Mouse (Mus musculus): ENCODE measurements at regions not wholly inside any gene's neighbourhood (a gene's known extent, or its start where the extent isn't known, plus 50 kb on each side); places are given as distances from the start of the nearest gene placed in this dataset.

DNA sequence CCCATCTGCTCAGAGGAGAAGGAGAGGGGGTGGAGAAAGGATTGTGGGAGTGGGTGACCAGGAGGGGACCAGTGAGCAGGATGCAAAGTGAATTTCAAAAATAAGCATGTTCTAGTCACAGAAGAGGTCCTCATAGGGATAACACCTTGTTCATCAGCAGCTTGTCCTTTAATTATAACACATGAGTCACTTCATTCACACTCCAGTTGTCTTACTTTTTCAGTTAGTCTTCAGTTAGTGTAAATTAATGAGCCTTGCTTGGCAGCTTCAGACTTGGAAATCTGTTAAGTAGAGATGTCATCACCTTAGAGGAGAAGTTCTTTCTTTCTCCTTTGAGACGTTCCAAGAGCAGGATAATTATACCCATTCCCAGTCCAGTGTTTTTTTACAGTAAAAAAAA lies 332.3 kb downstream of the Xpnpep1 start:
- Histone ChIP-seq H3K4me2 (replicated peaks) (no peak overlapping the region), H3K9ac (replicated peaks) (no peak overlapping the region), H3K27ac (replicated peaks) (no peak overlapping the region), H3K4me1 (no peaks in the 10 kb centered on the region), H3K4me3 (no peak overlapping the region), H3K27me3 (no peaks in the 10 kb centered on the region), H3K36me3 (no peaks in the 10 kb centered on the region), H3K9me3 (no peaks in the 10 kb centered on the region)
- ATAC-seq (ENCODE audit: low FRiP score, low read depth): no peak
- 75% methylated on average over 1 of the region's 1 CpGs for WGBS

DNA sequence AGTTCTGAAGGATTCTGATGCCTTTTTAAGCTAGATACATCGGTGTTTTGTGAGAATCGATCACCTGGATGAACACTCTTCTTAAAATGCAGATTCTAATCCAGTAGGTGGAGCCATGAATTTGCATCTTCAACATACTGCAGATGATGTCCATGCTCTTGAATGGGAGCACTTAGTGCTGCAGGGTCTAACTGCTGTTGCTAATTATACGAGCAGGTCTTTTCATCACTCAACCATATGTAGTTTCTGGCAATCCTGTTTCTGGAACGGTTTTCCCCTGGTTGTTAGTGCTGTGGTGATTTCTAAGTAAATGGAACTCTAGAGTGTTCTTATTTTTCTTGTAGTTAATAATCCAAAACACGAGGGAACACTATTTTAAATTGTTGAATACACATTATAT lies 379.0 kb downstream of the Xpnpep1 start:
- H3K4me3 ChIP-seq: no peak overlapping the region
- WGBS: 79% methylated on average over 5 of the region's 5 CpGs
- ATAC-seq (ENCODE audit: low FRiP score, low read depth): no peak
- no peaks in the 10 kb centered on the region for H3K4me1 ChIP-seq
- H3K27me3 ChIP-seq: no peaks in the 10 kb centered on the region
- H3K9ac ChIP-seq (replicated peaks): no peak overlapping the region
- no peaks in the 10 kb centered on the region for H3K36me3 ChIP-seq
- no peak overlapping the region for H3K4me2 ChIP-seq (replicated peaks)
- no peak overlapping the region for H3K27ac ChIP-seq (replicated peaks)
- H3K9me3 ChIP-seq: no peaks in the 10 kb centered on the region

DNA sequence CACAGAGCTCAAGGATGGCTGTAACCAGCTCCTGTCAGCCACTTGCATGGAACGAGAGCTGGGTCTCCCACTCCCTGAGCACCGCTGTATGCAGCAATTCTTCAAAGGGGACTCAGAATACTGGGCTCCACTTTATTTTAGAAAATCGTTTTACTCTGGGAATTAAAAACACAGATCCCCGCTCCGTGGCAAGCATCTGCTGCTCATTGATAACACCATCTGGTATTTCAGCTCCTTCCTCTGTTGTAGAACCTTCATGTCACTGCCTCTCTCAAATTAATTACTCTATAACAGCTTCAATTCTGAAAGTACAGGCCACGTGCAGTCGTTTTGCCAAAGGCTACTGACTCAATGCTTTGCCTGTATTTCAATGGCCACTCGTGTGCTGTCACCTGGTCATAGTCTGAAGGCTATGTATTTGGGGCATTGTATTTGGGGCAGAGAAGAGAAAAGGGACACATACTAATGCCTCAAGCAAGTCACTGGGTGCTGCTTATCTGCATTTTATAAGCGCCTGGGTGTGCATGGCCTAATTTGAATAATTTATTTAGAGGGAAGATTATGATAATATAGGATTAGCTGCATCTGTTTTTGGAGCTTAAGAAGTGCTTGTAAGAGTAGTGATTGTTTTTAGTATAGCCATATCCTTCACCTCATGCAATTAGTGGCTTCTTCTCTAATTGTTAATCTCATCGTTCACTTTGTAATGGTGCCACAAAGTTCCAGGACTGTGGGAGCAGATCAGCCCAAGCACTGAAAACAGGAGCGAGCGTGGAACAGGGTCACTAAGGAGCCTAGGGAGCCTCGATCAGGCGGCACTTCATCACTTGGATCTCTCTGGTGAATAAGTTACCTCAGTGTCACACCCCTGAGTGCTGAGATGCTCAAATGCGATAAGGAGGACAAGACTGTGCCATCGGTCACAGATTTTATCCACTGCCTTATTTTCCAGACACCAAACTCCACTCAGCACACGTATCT lies 383.3 kb downstream of the Ins1 start:
- Histone ChIP-seq H3K27ac (replicated peaks) (peak overlapping the region; percentile 69), H3K4me2 (replicated peaks) (no peak overlapping the region), H3K9me3 (no peaks in the 10 kb centered on the region), H3K4me3 (no peak overlapping the region), H3K36me3 (no peaks in the 10 kb centered on the region), H3K4me1 (peaks cover 14% of the 10 kb centered on the region), H3K9ac (replicated peaks) (no peak overlapping the region), H3K27me3 (no peaks in the 10 kb centered on the region)
- 43% methylated on average over 17 of the region's 17 CpGs for WGBS
- peak; percentile 88 for ATAC-seq (ENCODE audit: low FRiP score, low read depth)

DNA sequence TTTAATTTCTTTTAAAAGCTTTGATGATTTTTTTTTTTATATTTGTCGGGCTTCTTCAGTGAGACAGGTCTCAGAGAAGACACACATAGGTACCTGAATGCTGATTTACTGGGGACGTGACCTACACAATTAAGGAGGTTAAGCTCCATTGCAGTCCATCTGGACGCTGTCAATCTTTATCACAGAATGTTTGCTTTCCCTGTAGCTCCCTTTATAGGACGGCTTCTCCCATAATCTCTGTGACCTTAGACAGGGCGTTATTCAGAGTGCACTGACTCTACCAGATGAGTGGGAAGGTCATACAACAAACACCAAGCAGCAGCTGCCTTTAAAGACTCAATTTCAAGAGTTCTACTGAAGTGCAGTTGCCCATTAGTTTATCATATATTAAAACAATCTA lies 376.1 kb downstream of the Ins1 start:
- Histone ChIP-seq H3K4me2 (replicated peaks) (no peak overlapping the region), H3K27me3 (no peaks in the 10 kb centered on the region), H3K36me3 (no peaks in the 10 kb centered on the region), H3K4me1 (no peaks in the 10 kb centered on the region), H3K4me3 (no peak overlapping the region), H3K27ac (replicated peaks) (no peak overlapping the region), H3K9ac (replicated peaks) (no peak overlapping the region), H3K9me3 (no peaks in the 10 kb centered on the region)
- WGBS: 41% methylated on average over 5 of the region's 5 CpGs
- no peak for ATAC-seq (ENCODE audit: low FRiP score, low read depth)

DNA sequence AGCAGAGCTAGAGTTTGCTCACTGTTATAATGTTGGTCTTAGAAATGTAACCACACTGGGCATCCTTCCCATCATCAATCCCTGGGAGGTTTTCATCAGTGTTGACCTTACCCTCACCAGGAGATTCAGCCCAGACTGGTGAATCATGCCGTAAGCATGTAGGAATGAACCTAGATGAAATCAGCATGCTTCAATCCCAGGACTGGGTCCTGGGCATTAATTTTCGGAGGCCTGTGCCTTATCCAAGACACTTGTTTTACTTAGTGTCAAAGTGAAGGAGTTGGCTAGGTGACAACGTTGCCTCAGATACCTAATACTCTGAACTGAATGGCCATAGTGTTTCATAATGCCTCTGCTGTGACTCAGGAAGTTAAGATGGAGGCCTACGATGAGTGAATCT lies 368.4 kb downstream of the Ins1 start:
- Histone ChIP-seq H3K27me3 (no peaks in the 10 kb centered on the region), H3K9ac (replicated peaks) (no peak overlapping the region), H3K9me3 (no peaks in the 10 kb centered on the region), H3K36me3 (no peaks in the 10 kb centered on the region), H3K4me3 (no peak overlapping the region), H3K4me2 (replicated peaks) (no peak overlapping the region), H3K27ac (replicated peaks) (no peak overlapping the region), H3K4me1 (no peaks in the 10 kb centered on the region)
- WGBS: 86% methylated on average over 4 of the region's 4 CpGs
- ATAC-seq (ENCODE audit: low FRiP score, low read depth): no peak

DNA sequence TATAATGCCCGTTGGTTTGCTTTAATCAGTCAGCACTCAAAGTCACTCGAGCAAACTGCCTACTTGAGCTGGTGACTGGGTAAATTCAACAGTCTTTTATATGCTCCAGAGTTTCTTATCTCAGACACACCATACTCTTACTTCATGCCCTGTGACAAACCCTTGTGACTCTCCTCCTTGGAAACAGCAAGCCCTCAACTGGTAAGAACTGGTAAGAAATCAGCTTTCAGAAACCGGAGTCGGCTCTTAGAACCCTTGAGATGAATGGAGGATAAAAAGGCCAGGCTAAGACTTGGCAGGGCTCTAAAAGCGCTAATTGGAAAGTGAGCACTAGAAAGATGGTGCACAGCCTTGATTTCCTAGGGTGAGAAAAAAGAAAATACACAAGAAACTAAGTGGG lies 360.2 kb downstream of the Ins1 start:
- Histone ChIP-seq H3K27ac (replicated peaks) (no peak overlapping the region), H3K36me3 (no peaks in the 10 kb centered on the region), H3K9ac (replicated peaks) (no peak overlapping the region), H3K4me3 (no peak overlapping the region), H3K27me3 (no peaks in the 10 kb centered on the region), H3K4me1 (no peaks in the 10 kb centered on the region), H3K9me3 (no peaks in the 10 kb centered on the region), H3K4me2 (replicated peaks) (no peak overlapping the region)
- WGBS: 77% methylated on average over 5 of the region's 5 CpGs
- ATAC-seq (ENCODE audit: low FRiP score, low read depth): no peak

DNA sequence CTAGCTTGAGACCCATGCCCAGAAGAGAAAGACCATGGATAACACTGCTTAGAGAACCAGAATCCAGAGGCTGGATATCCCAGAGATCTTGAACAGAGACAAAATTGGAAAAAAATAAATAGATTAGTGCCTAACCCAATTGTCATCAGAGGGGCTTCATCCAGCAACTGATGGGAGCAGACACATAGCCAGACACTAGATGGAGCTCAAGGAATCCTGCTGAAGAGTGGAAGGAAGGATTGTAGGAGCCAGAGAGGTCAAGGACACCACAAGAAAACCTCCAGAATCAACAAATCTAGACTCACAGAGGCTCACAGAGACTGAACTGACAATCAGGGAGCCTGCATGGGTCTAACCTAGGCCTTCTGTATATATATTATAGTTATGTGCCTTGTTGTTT lies 359.4 kb downstream of the Ins1 start:
- H3K9me3 ChIP-seq: no peaks in the 10 kb centered on the region
- no peak overlapping the region for H3K4me3 ChIP-seq
- H3K4me1 ChIP-seq: no peaks in the 10 kb centered on the region
- H3K36me3 ChIP-seq: no peaks in the 10 kb centered on the region
- no peak overlapping the region for H3K9ac ChIP-seq (replicated peaks)
- H3K27ac ChIP-seq (replicated peaks): no peak overlapping the region
- H3K27me3 ChIP-seq: no peaks in the 10 kb centered on the region
- H3K4me2 ChIP-seq (replicated peaks): no peak overlapping the region
- no peak for ATAC-seq (ENCODE audit: low FRiP score, low read depth)

DNA sequence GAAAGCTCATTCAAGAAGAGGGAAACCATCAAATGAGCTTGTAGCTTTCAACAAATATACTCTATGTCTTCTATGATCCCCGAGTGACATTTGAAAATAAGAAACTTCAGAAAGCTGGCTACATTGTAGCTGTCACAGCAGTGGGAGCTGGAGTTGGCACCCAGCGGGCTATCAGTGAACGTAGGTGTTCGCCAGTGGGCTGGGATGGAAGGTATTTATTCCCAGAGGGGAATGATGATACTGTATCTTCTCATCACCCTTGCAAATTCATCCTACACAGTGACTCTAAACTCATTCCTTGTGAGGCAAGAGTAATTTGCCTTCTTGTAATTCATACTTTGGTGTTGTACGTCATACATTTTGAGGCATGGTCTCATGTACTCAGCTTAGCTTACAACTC lies 349.3 kb downstream of the Ins1 start:
- H3K4me2 ChIP-seq (replicated peaks): no peak overlapping the region
- no peaks in the 10 kb centered on the region for H3K9me3 ChIP-seq
- no peaks in the 10 kb centered on the region for H3K36me3 ChIP-seq
- H3K4me3 ChIP-seq: no peak overlapping the region
- no peaks in the 10 kb centered on the region for H3K4me1 ChIP-seq
- ATAC-seq (ENCODE audit: low FRiP score, low read depth): no peak
- 89% methylated on average over 5 of the region's 5 CpGs for WGBS
- no peak overlapping the region for H3K9ac ChIP-seq (replicated peaks)
- H3K27ac ChIP-seq (replicated peaks): no peak overlapping the region
- no peaks in the 10 kb centered on the region for H3K27me3 ChIP-seq

DNA sequence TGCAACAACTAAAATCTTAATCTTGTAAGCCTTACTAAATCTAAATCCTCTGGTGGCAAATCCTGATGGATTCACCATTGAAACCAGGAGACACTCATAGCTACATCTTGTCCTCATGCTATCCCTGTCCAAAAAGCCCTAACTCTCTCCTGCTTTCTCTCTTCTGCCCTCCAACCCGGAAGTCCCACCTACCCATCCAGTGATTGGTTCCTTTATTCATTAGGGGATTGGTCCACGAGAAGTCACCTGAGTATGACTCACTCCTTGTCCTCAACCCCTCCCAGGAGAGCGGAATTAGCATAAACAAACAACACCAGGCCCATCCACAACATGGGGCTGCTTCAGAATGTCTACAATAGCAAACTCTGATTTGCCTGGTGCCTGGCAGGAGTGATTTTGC lies 342.8 kb downstream of the Ins1 start:
- no peak for ATAC-seq (ENCODE audit: low FRiP score, low read depth)
- H3K27ac ChIP-seq (replicated peaks): no peak overlapping the region
- H3K27me3 ChIP-seq: no peaks in the 10 kb centered on the region
- no peaks in the 10 kb centered on the region for H3K4me1 ChIP-seq
- H3K4me2 ChIP-seq (replicated peaks): no peak overlapping the region
- H3K9me3 ChIP-seq: no peaks in the 10 kb centered on the region
- no peaks in the 10 kb centered on the region for H3K36me3 ChIP-seq
- WGBS: 68% methylated on average over 3 of the region's 3 CpGs
- no peak overlapping the region for H3K4me3 ChIP-seq
- no peak overlapping the region for H3K9ac ChIP-seq (replicated peaks)

DNA sequence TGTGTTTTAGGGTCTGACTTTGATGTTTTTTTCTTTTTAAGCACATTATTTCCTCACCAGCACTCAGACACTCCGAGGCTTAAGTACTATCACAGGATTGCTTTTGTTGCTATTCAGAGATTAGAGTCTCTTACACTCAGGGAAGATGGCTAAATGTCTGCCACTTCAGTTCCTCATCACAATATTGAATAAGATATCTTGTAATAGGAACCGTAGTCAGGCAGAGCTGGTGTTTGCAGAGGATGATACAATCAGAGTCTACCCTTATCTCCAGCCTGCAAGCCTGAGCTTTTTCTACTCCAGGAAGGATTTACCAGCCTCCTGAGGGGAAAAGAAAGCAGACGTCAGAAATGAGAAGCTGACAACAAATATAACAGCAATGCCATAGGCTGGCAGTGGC lies 336.3 kb downstream of the Ins1 start:
- Histone ChIP-seq H3K4me3 (no peak overlapping the region), H3K9me3 (no peaks in the 10 kb centered on the region), H3K36me3 (no peaks in the 10 kb centered on the region), H3K9ac (replicated peaks) (no peak overlapping the region), H3K27ac (replicated peaks) (no peak overlapping the region), H3K4me1 (no peaks in the 10 kb centered on the region), H3K27me3 (no peaks in the 10 kb centered on the region), H3K4me2 (replicated peaks) (no peak overlapping the region)
- 3% methylated on average over 3 of the region's 3 CpGs for WGBS
- ATAC-seq (ENCODE audit: low FRiP score, low read depth): peak; percentile 60

DNA sequence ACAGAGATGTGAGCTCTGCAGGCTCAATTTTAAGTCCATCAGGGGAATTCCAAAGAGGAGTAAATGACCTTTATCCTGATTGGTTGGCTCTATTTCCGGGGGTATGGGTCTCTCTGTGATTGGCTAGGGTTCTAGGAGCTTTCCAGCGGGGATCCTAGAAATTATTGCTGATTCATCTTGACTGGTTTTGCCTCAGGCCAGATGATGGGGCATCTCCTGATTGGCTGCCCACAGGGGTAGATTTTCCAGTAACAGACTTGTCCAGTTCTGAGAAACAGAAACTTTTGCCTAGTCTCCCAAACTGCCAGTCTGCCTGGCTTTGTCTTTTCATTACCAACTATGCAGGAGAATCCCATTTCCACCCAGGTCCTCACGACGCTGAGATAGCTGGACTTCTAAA lies 301.3 kb downstream of the Ins1 start:
- Histone ChIP-seq H3K4me2 (replicated peaks) (no peak overlapping the region), H3K27ac (replicated peaks) (no peak overlapping the region), H3K36me3 (no peaks in the 10 kb centered on the region), H3K9me3 (no peaks in the 10 kb centered on the region), H3K4me1 (no peaks in the 10 kb centered on the region), H3K9ac (replicated peaks) (no peak overlapping the region), H3K27me3 (no peaks in the 10 kb centered on the region), H3K4me3 (no peak overlapping the region)
- 86% methylated on average over 4 of the region's 4 CpGs for WGBS
- ATAC-seq (ENCODE audit: low FRiP score, low read depth): no peak

DNA sequence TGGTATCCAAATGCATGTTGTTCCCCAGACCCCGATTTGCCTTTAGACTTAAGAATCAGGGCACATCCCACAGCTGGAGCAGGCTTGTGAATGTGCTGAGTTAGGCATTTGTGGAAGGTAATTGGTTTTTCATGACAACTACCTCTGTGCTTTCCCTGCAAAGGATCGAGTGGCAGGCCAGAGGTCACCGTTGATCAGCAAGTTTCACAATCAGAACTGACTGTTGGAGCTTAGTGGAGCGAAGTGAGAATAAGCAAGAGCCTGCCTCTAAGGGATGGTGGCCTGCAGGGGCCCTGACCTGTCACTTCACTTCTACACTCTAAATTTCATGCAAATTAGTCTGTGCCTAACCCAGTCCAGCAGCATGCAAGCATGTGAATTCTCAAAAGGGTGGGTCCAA lies 270.7 kb downstream of the Ins1 start:
- no peak overlapping the region for H3K9ac ChIP-seq (replicated peaks)
- no peaks in the 10 kb centered on the region for H3K36me3 ChIP-seq
- H3K4me1 ChIP-seq: no peaks in the 10 kb centered on the region
- peak; percentile 12; the same call in 1 of the 2 replicates for ATAC-seq (ENCODE audit: low FRiP score, low read depth)
- no peaks in the 10 kb centered on the region for H3K27me3 ChIP-seq
- no peak overlapping the region for H3K4me2 ChIP-seq (replicated peaks)
- WGBS: 18% methylated on average over 4 of the region's 4 CpGs
- H3K4me3 ChIP-seq: no peak overlapping the region
- H3K9me3 ChIP-seq: no peaks in the 10 kb centered on the region
- no peak overlapping the region for H3K27ac ChIP-seq (replicated peaks)

DNA sequence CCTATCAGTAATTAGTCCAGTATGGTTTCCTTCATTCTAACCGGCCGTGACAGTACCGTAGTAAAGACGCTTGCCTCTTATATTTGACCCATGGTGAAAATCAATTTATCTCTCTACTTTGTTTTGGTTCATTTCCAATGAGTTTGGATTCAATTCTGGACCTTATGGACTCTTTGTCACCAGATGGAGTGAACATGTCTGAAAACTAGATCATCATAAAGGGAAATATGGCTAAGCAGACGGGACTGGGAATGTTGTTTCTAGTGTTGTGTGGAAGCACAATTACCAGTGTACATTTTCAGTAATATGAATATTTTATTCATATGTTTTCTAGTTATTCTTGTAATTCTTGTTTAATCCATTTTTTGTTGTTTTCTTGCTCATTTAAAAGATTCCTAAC lies 261.4 kb downstream of the Ins1 start:
- Histone ChIP-seq H3K27ac (replicated peaks) (no peak overlapping the region), H3K4me2 (replicated peaks) (no peak overlapping the region), H3K9ac (replicated peaks) (no peak overlapping the region), H3K36me3 (no peaks in the 10 kb centered on the region), H3K4me3 (no peak overlapping the region), H3K9me3 (no peaks in the 10 kb centered on the region), H3K4me1 (no peaks in the 10 kb centered on the region), H3K27me3 (no peaks in the 10 kb centered on the region)
- WGBS: 96% methylated on average over 5 of the region's 5 CpGs
- ATAC-seq (ENCODE audit: low FRiP score, low read depth): no peak
